Mouse (Mus musculus): Measurements from ENCODE around the gene Akt3. TPM values are rescaled to one million over a fixed set of nuclear protein-coding genes. Genes with fewer than 3 reads are reported as not detected.

Gene Akt3
- polyA plus RNA-seq, 1 experiment = 3.6 TPM

- Histone ChIP-seq H3K4me3 (ENCODE audit: insufficient read depth, low read depth, low read length) (no peak overlapping the region), H3K27ac (ENCODE audit: insufficient read depth, low read depth, low read length) (no peak overlapping the region), H3K36me3 (ENCODE audit: control insufficient read depth, insufficient read depth, low read length) (no peaks in the 10 kb centered on the region), H3K27me3 (replicated peaks; ENCODE audit: control insufficient read depth, insufficient read depth, low read length) (no peaks in the 10 kb centered on the region), H3K4me1 (ENCODE audit: control insufficient read depth, insufficient read depth, low read length) (no peaks in the 10 kb centered on the region)
- no peak for DNase-seq
- TF ChIP-seq POLR2A (IDR thresholded peaks at IDR 0.05; ENCODE audit: low read depth, low read length) (no peak), CTCF (conservative IDR thresholded peaks at IDR 0.05; ENCODE audit: insufficient read depth, insufficient read length, low read depth, low read length) (no peak)
Observed at GRCm38 (mm10) chr1:177236249-177236648, 21.8 kb downstream of the Akt3 start.

GRCm38 (mm10) chr1:177234462-177234861, 23.5 kb downstream of the Akt3 start:
- no peak overlapping the region for H3K27ac ChIP-seq (ENCODE audit: insufficient read depth, low read depth, low read length)
- 90% methylated on average over 5 of the region's 5 CpGs for WGBS
- no peaks in the 10 kb centered on the region for H3K36me3 ChIP-seq (ENCODE audit: control insufficient read depth, insufficient read depth, low read length)
- no peak for DNase-seq
- TF ChIP-seq POLR2A (IDR thresholded peaks at IDR 0.05; ENCODE audit: low read depth, low read length) (no peak), CTCF (conservative IDR thresholded peaks at IDR 0.05; ENCODE audit: insufficient read depth, insufficient read length, low read depth, low read length) (no peak)
- no peaks in the 10 kb centered on the region for H3K4me1 ChIP-seq (ENCODE audit: control insufficient read depth, insufficient read depth, low read length)
- no peaks in the 10 kb centered on the region for H3K27me3 ChIP-seq (replicated peaks; ENCODE audit: control insufficient read depth, insufficient read depth, low read length)
- no peak overlapping the region for H3K4me3 ChIP-seq (ENCODE audit: insufficient read depth, low read depth, low read length)

GRCm38 (mm10) chr1:177231122-177231521, 26.9 kb downstream of the Akt3 start:
- no peaks in the 10 kb centered on the region for H3K27me3 ChIP-seq (replicated peaks; ENCODE audit: control insufficient read depth, insufficient read depth, low read length)
- H3K4me1 ChIP-seq (ENCODE audit: control insufficient read depth, insufficient read depth, low read length) = no peaks in the 10 kb centered on the region
- no peak for DNase-seq
- H3K36me3 ChIP-seq (ENCODE audit: control insufficient read depth, insufficient read depth, low read length) = no peaks in the 10 kb centered on the region
- H3K4me3 ChIP-seq (ENCODE audit: insufficient read depth, low read depth, low read length) = no peak overlapping the region
- no peak overlapping the region for H3K27ac ChIP-seq (ENCODE audit: insufficient read depth, low read depth, low read length)
- no peak for TF ChIP-seq POLR2A (IDR thresholded peaks at IDR 0.05; ENCODE audit: low read depth, low read length)
- no peak for TF ChIP-seq CTCF (conservative IDR thresholded peaks at IDR 0.05; ENCODE audit: insufficient read depth, insufficient read length, low read depth, low read length)

- H3K36me3 ChIP-seq (ENCODE audit: control insufficient read depth, insufficient read depth, low read length) = no peaks in the 10 kb centered on the region
- WGBS = 63% methylated on average over 1 of the region's 1 CpGs
- TF ChIP-seq POLR2A (IDR thresholded peaks at IDR 0.05; ENCODE audit: low read depth, low read length) (no peak), CTCF (conservative IDR thresholded peaks at IDR 0.05; ENCODE audit: insufficient read depth, insufficient read length, low read depth, low read length) (no peak)
- DNase-seq = no peak
- no peaks in the 10 kb centered on the region for H3K27me3 ChIP-seq (replicated peaks; ENCODE audit: control insufficient read depth, insufficient read depth, low read length)
- H3K27ac ChIP-seq (ENCODE audit: insufficient read depth, low read depth, low read length) = no peak overlapping the region
- no peak overlapping the region for H3K4me3 ChIP-seq (ENCODE audit: insufficient read depth, low read depth, low read length)
- no peaks in the 10 kb centered on the region for H3K4me1 ChIP-seq (ENCODE audit: control insufficient read depth, insufficient read depth, low read length)
Observed at GRCm38 (mm10) chr1:177198978-177199377, 59.0 kb downstream of the Akt3 start.

GRCm38 (mm10) chr1:177195224-177195623, 62.8 kb downstream of the Akt3 start:
- Histone ChIP-seq H3K27me3 (replicated peaks; ENCODE audit: control insufficient read depth, insufficient read depth, low read length) (no peaks in the 10 kb centered on the region), H3K27ac (ENCODE audit: insufficient read depth, low read depth, low read length) (no peak overlapping the region), H3K36me3 (ENCODE audit: control insufficient read depth, insufficient read depth, low read length) (no peaks in the 10 kb centered on the region), H3K4me1 (ENCODE audit: control insufficient read depth, insufficient read depth, low read length) (no peaks in the 10 kb centered on the region), H3K4me3 (ENCODE audit: insufficient read depth, low read depth, low read length) (no peak overlapping the region)
- TF ChIP-seq POLR2A (IDR thresholded peaks at IDR 0.05; ENCODE audit: low read depth, low read length) (no peak), CTCF (conservative IDR thresholded peaks at IDR 0.05; ENCODE audit: insufficient read depth, insufficient read length, low read depth, low read length) (no peak; the same call in 1 of the 2 replicates)
- no peak for DNase-seq

GRCm38 (mm10) chr1:177194324-177194723, 63.7 kb downstream of the Akt3 start:
- 52% methylated on average over 1 of the region's 1 CpGs for WGBS
- no peak for TF ChIP-seq POLR2A (IDR thresholded peaks at IDR 0.05; ENCODE audit: low read depth, low read length)
- TF ChIP-seq CTCF (conservative IDR thresholded peaks at IDR 0.05; ENCODE audit: insufficient read depth, insufficient read length, low read depth, low read length) = no peak
- H3K4me1 ChIP-seq (ENCODE audit: control insufficient read depth, insufficient read depth, low read length) = no peaks in the 10 kb centered on the region

GRCm38 (mm10) chr1:177191623-177192022, 66.4 kb downstream of the Akt3 start:
- WGBS = 77% methylated on average over 3 of the region's 3 CpGs
- no peak for DNase-seq

More at GRCm38 (mm10) chr1:177194324-177194723, 63.7 kb downstream of the Akt3 start:
- Histone ChIP-seq H3K27ac (ENCODE audit: insufficient read depth, low read depth, low read length) (no peak overlapping the region), H3K4me3 (ENCODE audit: insufficient read depth, low read depth, low read length) (no peak overlapping the region), H3K27me3 (replicated peaks; ENCODE audit: control insufficient read depth, insufficient read depth, low read length) (no peaks in the 10 kb centered on the region), H3K36me3 (ENCODE audit: control insufficient read depth, insufficient read depth, low read length) (no peaks in the 10 kb centered on the region)
- no peak for DNase-seq

GRCm38 (mm10) chr1:177190358-177190757, 67.6 kb downstream of the Akt3 start:
- Histone ChIP-seq H3K4me1 (ENCODE audit: control insufficient read depth, insufficient read depth, low read length) (no peaks in the 10 kb centered on the region), H3K36me3 (ENCODE audit: control insufficient read depth, insufficient read depth, low read length) (no peaks in the 10 kb centered on the region), H3K4me3 (ENCODE audit: insufficient read depth, low read depth, low read length) (no peak overlapping the region), H3K27ac (ENCODE audit: insufficient read depth, low read depth, low read length) (no peak overlapping the region), H3K27me3 (replicated peaks; ENCODE audit: control insufficient read depth, insufficient read depth, low read length) (no peaks in the 10 kb centered on the region)
- WGBS = 93% methylated on average over 1 of the region's 1 CpGs
- TF ChIP-seq POLR2A (IDR thresholded peaks at IDR 0.05; ENCODE audit: low read depth, low read length) = no peak
- DNase-seq = no peak

More at GRCm38 (mm10) chr1:177191623-177192022, 66.4 kb downstream of the Akt3 start:
- TF ChIP-seq POLR2A (IDR thresholded peaks at IDR 0.05; ENCODE audit: low read depth, low read length) (no peak), CTCF (conservative IDR thresholded peaks at IDR 0.05; ENCODE audit: insufficient read depth, insufficient read length, low read depth, low read length) (no peak)
- Histone ChIP-seq H3K36me3 (ENCODE audit: control insufficient read depth, insufficient read depth, low read length) (no peaks in the 10 kb centered on the region), H3K27me3 (replicated peaks; ENCODE audit: control insufficient read depth, insufficient read depth, low read length) (no peaks in the 10 kb centered on the region), H3K4me1 (ENCODE audit: control insufficient read depth, insufficient read depth, low read length) (no peaks in the 10 kb centered on the region), H3K27ac (ENCODE audit: insufficient read depth, low read depth, low read length) (no peak overlapping the region), H3K4me3 (ENCODE audit: insufficient read depth, low read depth, low read length) (no peak overlapping the region)
